Mouse (Mus musculus) liver, embryonic 14.5 days (tissue): ENCODE results near the gene Gm49661.

Source experiments
- CTCF ChIP-seq: IDR thresholded peaks from 2 replicates; pipeline ENCODE4 v1.5.1; 2016; ENCODE audit warnings: antibody characterized with exemption, low read depth, control low read depth
- EP300 ChIP-seq: IDR thresholded peaks from 2 replicates; pipeline ENCODE4 v1.6.1; 2016; ENCODE audit warnings: antibody characterized with exemption, low read depth

DNA sequence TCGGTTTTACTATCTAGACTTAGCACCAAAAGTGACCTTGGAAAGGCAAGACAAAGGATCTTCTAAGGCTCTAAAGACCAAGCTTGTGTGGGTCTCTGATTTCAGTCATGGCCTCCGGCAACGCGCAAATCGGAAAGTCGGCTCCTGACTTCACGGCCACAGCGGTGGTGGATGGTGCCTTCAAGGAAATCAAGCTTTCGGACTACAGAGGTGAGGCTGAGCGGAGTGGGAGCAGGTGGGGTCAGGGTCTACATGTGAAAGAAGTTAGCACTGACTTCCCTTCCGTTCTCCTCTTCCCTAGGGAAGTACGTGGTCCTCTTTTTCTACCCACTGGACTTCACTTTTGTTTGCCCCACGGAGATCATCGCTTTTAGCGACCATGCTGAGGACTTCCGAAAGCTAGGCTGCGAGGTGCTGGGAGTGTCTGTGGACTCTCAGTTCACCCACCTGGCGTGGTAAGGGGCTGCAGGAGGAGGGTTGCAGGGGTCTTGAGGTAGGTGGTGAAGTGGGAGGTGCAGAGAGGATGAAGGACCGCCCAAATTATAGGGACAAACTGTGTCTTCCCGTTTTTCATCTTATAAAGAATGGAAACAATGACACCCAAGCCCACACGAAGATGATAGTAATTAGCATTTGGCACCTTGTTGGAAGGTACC lies 1.0 kb upstream of the Gm49661 start:
- TF ChIP-seq CTCF (no peak), EP300 (no peak)
